Mouse (Mus musculus): ENCODE results near the gene Glipr2. TPM values are rescaled to one million over a fixed set of nuclear protein-coding genes. Genes with fewer than 3 reads are reported as not detected.

The Glipr2 gene
- polyA plus RNA-seq, 1 experiment from 2014 or later = 78.5 TPM

Other genes starting within 250 kb of the Glipr2 start
- gene Olfr71, start 247.1 kb upstream of the Glipr2 start, polyA plus RNA-seq (2015; fragmentation: Nextera tagmentation; extraction: Ambion mirVana) = not detected in 2 replicates
- gene Hrct1, start 230.2 kb upstream of the Glipr2 start, polyA plus RNA-seq (2015; fragmentation: Nextera tagmentation; extraction: Ambion mirVana) = 1.1 TPM in 2 replicates
- 0.12 and 0.15 TPM in 2 replicates for gene Spaar, start 227.4 kb upstream of the Glipr2 start, polyA plus RNA-seq (2015; fragmentation: Nextera tagmentation; extraction: Ambion mirVana)
- gene Olfr159, start 186.4 kb upstream of the Glipr2 start, polyA plus RNA-seq (2015; fragmentation: Nextera tagmentation; extraction: Ambion mirVana) = not detected in 2 replicates
- gene Olfr156, start 133.5 kb upstream of the Glipr2 start, polyA plus RNA-seq (2015; fragmentation: Nextera tagmentation; extraction: Ambion mirVana) = not detected in 2 replicates
- not detected in 2 replicates for gene Olfr157, start 117.2 kb upstream of the Glipr2 start, polyA plus RNA-seq (2015; fragmentation: Nextera tagmentation; extraction: Ambion mirVana)
- not detected in 2 replicates for gene Olfr155, start 105.8 kb upstream of the Glipr2 start, polyA plus RNA-seq (2015; fragmentation: Nextera tagmentation; extraction: Ambion mirVana)
- gene Reck, start 81.9 kb upstream of the Glipr2 start, polyA plus RNA-seq (2015; fragmentation: Nextera tagmentation; extraction: Ambion mirVana) = 12.7 and 12.8 TPM in 2 replicates
- not detected in 2 replicates for gene Ccin, start 26.1 kb downstream of the Glipr2 start, polyA plus RNA-seq (2015; fragmentation: Nextera tagmentation; extraction: Ambion mirVana)
- 241 and 256 TPM in 2 replicates for gene Clta, start 47.1 kb downstream of the Glipr2 start, polyA plus RNA-seq (2015; fragmentation: Nextera tagmentation; extraction: Ambion mirVana)
- gene Gne, start 126.8 kb downstream of the Glipr2 start, polyA plus RNA-seq (2015; fragmentation: Nextera tagmentation; extraction: Ambion mirVana) = 50.4 and 57.2 TPM in 2 replicates

Data from intestine, embryonic 16.5 days (tissue).